Mouse (Mus musculus): ENCODE measurements around the gene Rasa4.
"Not testable (repeated sequence)": the region's sequence is repeated elsewhere in the genome, so short reads cannot be mapped to it uniquely, and the experiment has no call there.

Rasa4 gene

GRCm38 (mm10) chr5:136083669-136084107 is at the start of gene Rasa4:
Gene Rasa4 (plus strand): TSS chr5:136083916.
- DNase-seq (ENCODE audit: low spot score): peak; percentile 86

- no peak for DNase-seq (ENCODE audit: low spot score)
These were observed 48.8 kb upstream of the Rasa4 start for GRCm38 (mm10) chr5:136034868-136035267.

DNA sequence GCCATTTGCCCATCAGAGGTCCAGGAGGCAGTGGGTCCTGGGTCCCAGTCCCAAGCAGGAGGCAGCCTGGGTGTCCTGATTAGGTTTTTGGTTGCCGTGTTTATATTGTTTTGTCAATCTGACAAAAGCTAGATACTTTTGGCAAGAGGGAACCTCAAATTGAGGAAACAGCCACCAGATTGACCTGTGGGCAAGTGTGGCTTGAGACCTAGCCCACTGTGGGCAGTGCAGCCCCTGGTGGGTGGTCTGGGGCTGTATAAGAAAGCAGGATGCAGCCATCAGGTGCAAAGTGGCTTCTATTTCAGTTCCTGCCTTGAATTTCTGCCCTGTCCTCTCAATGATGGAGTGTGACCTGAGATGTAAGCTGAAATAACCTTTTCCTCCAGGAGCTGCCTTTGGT is 48.4 kb upstream of the Rasa4 start:
- no peak for DNase-seq (ENCODE audit: low spot score)

DNA sequence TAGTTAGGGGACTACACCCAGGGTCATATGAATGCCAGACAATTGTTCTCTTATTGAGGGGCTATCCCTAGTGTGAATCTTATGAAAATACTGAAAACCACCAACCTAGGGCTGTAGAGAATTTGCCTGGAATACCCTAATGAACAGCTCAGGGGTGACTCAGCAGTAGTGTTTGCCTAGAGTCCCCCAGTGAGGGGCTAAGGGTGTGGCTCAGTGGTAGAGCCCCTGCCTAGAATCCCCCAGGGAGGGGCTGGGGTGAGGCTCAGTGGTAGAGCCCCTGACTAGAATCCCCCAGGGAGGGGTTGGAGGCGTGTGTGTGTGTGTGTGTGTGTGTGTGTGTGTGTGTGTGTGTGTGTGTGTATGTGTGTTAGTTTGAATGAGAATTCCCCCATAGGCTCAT is 47.0 kb upstream of the Rasa4 start:
- no peak for DNase-seq (ENCODE audit: low spot score)

DNA sequence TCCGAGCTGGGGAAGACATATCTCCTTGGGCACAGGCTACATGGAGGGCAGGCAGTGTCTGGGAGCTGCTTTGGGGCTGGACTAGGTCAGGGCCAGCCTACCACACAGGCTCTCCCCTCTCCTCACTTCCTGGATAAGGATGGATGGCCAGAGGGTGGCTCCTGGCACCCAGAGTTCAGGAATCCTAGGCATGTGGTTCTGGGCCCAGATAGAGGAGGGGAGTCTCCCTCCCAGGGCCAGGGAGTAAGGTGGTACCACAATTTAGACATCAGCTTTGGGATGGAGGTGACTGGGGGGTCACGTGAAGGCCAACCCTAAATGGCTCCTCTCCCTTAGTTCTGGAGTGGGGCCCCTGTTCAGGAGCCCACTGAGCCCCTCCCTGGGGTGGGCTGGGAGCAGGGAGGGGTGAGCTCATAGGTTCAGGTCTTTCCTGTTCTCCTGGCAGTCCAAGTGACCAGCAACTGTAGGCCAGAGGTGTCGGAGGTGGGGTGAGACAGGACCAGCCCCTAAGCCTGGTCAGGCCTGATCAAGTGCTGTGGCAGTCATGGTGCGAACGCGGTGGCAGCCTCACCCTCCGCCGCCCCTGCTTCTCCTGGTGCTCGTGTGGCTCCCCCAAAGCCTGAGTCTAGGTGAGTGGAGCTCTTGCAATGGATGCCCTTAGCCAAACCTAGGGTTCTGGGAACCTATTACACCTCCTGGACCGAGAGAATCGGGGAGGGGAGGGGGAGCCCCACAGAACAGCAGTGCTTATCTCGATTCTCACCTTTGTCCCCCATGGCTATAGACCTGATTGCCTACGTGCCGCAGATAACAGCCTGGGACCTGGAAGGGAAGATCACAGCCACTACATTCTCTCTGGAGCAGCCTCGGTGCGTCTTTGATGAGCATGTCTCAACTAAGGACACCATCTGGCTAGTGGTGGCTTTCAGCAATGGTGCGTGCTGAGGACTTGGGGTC is 45.2 kb upstream of the Rasa4 start, which contains the start of gene Upk3b:
Gene Upk3b (plus strand): TSS at position 239 of the 957 bp plus-strand sequence.
- DNase-seq (ENCODE audit: low spot score): no peak

- DNase-seq (ENCODE audit: low spot score): no peak
These were observed 43.5 kb upstream of the Rasa4 start for GRCm38 (mm10) chr5:136040210-136040609.

DNA sequence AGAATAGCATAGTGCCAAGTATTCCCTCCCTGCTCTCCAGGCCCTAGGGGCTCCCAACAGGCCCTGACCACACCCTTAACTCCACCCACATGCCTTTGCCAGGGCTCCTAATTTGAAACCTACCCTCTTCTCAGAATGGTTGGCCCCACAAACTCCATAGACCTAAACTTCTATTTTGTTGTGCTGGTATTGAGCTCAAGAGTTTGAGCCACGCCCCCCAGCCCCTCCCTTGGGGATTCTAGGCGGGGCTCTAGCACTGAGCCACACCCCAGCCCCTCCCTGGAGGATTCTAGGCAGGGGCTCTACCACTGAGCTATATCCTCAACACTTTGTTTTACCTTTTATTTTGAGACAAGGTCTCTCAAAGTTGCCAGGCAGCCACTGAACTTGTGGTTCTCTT is 42.5 kb upstream of the Rasa4 start:
- no peak for DNase-seq (ENCODE audit: low spot score)

- DNase-seq (ENCODE audit: low spot score): no peak
These were observed 42.0 kb upstream of the Rasa4 start for GRCm38 (mm10) chr5:136041666-136042065.

DNA sequence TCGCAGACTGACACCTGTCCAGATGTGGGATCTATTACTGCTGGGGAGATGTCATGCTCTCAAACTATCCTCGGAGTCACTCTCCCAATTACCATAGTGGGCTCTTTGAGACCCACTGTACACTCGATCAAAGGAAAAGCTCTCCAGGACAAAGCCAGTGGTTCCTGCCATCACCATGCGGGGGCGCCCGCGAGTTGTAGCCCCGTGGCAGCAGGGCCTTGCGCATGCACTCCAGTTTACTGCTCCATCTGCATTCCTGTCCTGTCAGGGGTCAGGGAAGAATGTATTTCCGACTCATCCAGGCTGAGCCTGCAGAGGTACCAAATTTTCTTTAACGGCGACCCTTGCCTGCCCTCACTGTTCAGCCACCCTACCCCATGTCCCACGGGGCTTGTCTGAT is 38.9 kb upstream of the Rasa4 start:
- no peak for DNase-seq (ENCODE audit: low spot score)

DNA sequence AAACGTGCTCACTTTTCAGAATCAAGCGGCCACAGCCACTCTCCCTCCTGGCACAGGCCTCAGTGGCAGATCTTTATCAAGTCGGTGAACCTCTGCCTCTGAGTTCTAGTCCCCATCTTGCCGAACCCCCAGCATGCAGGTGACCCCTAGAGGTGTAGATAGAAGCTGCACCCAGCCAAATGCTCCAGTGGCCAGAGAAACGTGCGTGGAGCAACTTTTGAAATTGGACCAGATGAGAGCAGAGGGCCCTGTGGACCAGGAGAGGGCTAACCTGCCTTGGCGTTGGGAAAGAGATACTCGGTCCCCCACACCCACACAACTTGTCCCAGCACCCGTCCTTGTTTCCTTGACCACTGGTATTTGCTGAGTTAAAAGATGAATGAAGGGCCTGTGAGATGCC is 38.3 kb upstream of the Rasa4 start:
- DNase-seq (ENCODE audit: low spot score): no peak

- DNase-seq (ENCODE audit: low spot score): peak; percentile 64
These were observed 37.7 kb upstream of the Rasa4 start for GRCm38 (mm10) chr5:136045987-136046386.

GRCm38 (mm10) chr5:136048541-136048940 is 35.2 kb upstream of the Rasa4 start:
- not testable (repeated sequence) for DNase-seq (ENCODE audit: low spot score)

- DNase-seq (ENCODE audit: low spot score): no peak
These were observed 33.8 kb upstream of the Rasa4 start for GRCm38 (mm10) chr5:136049926-136050325.

DNA sequence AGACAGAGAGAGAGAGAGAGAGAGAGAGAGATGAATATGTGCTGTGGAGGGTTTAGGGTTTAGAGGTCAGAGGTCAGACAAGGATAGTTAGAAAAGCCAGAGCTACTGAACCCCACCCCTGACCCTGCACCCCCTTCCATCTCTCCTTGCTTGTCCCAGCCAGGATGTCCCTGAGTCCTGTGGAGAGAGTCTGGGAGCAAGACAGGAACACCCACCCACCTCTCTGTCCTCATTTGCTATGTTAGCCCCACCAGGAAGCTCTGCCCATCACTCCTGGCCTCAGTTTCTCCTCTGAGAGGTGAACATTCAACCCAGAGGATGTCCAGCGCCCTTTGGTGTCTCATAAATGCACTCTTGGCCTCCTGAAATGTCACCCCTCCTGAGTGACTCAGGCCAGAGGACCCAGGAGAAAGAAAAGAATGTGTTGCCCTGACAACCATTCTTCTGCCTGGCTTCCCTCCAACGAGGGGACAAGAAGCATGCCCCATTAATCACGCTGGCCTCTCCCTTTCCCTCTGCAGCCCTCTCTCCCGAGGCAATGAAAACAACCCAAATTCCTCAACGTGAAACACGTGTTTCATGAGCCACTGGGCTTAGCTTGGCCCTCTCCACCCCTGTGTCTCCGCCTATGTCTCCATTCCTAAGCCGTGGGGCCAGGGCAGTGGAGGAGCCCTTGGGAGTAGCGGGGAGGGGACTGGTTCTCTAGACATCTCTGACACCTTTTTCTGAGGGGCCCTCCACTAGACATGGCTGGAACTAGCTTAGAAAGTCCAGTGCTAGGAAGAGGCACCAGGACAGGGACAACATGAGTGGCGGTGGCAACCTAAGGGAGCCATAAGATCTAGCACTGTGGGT is 32.3 kb upstream of the Rasa4 start:
- DNase-seq (ENCODE audit: low spot score): no peak

DNA sequence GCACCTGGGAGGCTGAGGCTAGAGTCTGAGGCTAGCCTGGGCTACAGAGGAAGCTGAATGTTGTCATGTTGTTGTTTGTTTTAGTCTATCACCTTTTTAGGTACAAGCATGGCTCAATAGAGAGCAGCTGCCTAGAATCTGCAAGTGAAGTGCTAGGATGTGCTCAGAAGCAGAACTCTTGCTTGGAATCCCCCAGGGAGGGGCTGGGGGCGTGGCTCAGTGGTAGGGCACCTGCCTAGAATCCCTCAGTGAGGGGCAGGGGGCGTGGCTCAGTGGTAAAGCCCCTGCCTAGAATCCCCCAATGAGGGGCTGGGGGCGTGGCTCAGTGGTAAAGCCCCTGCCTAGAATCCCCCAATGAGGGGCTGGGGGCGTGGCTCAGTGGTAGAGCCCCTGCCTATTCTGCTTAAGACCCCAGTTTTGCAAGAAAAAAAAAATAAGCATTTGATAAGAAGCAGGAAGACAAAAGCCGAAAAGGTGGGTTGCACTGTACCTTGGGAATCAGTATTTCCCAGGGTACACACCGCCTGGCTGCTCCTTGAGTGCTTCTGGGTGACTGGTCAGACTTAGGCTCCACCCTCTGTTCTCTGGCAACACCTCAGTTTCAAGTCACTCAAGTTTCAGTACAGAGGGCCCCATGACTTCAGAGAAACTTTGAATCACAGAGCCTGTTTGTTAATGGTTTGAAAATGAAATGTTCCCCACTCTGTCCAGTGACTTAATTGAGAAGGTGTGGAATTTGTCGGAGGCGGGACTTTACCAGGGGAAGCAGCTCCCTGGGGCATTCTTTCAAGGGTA is 30.7 kb upstream of the Rasa4 start:
- no peak for DNase-seq (ENCODE audit: low spot score)

GRCm38 (mm10) chr5:136054301-136055077 is 29.2 kb upstream of the Rasa4 start, which contains the start of gene Upk3bl:
Gene Upk3bl (plus strand): TSS chr5:136054492.
- no peak for DNase-seq (ENCODE audit: low spot score)

DNA sequence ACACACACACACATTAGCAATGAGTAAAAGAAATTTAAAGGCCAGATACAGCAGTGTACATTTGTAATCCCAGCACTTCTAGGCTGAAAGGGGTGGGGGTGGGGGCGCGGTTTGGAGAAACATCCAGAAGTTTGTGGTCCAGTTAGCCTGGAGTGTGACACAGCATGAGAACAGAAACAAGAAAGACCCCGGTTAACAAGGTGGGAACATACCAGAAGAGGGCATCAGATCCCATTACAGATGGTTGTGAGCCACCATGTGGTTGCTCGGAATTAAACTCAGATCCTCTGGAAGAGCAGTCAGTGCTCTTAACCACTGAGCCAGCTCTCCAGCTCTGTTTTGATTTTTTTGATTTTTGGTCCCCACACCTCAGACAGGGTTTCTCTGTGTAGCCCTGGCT is 27.7 kb upstream of the Rasa4 start:
- no peak for DNase-seq (ENCODE audit: low spot score)

GRCm38 (mm10) chr5:136057085-136057484 is 26.6 kb upstream of the Rasa4 start:
- DNase-seq (ENCODE audit: low spot score): no peak

DNA sequence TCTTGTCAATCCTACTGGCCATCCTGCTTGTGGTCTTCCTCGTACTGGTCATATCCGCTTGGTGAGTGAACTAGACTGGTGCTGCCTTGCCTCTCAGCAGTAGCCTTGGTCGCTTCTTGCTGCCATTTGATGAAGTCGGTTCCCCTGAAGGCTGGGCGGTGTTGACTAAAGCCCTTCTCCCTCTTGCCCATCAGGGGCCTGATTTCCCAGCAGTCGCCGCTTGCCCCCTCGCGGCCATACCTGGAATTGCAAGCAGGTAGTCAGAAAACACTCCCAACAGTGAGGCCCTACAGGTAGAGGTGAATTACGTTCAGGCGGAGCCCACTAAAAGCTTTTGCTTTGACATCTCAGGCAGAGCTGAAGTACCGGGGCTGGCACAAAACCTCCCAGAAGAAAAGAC is 22.1 kb upstream of the Rasa4 start:
- DNase-seq (ENCODE audit: low spot score): peak; percentile 56

DNA sequence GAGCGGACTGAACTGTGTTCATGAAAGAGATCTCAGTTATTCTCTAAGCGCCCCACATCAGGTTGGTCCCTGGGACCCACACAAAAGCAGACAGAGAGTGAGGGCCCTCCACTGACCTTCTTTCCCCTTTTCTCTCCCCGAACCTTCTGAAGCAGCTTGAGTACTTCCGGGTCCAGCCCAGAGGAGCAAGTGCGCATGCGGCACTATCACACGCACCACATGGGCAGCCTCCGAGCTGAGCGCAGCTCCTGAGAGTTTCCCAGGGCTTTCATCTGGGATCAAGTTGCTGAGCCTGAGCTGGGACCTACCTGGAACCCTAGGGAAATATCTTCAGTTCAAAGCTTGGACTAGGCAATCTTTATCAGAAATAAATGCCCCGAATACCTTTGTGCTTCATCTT is 19.8 kb upstream of the Rasa4 start:
- DNase-seq (ENCODE audit: low spot score): no peak
